Mouse (Mus musculus): ENCODE results near the gene Bcl7a. TPM values are rescaled to one million over a fixed set of nuclear protein-coding genes. Genes with fewer than 3 reads are reported as not detected.

Gene Bcl7a
- 15.4 TPM for total RNA-seq (2023)

DNA sequence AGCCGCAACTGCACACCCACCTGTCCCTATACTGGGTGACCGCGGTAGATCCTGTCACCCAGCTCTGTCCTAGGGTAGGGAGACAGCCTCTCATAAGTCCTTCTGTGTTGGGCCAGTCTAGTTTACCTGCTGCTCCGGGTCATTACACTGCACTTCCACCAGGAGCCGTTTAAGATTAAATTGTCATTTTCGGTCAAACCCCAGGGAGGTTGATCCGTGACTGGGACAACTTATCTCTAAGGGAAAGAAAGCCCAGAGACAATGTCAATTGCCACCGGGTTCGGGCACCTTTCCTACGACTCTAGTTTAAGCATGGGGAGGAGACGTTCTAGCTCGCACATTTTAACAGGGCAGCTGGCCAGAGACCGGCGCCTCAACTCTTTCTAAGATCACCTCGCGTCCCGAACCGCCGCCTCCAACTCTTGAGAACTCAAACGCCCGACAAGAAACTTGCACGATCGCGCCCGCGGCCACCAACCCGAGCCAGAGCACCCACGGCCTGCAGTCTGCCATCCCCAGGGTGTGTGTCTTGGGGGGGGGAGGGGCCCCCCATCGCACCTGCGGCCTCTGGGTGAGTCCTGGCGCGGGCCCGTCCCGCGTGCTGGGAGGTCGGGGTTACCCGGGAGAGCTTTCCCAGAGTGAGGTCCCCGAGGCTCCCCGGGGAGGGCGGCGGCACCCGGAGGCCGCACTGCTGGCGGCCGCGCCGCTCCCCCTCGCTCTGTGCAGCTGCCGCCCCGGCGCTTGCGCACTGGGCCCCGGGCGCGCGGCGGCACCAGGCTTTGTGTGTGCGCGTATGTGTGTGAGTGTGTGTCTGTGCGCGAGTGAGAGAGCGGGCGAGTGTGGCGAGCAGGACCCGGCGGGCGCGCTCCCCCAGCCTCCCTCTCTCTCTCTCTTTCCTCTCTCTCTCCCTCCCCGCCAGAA is at the start of gene Bcl7a:
Gene Bcl7a (plus strand): TSS at position 128 of the 921 bp plus-strand sequence.

GRCm38 (mm10) chr5:123394303-123394956 is 50.8 kb downstream of the Bcl7a start, which contains the start of gene Mlxip:
TSS of gene Mlxip (plus strand) at chr5:123394798.

Other genes starting within 250 kb of the Bcl7a start
- 86.3 TPM for gene Rhof, start 211.1 kb upstream of the Bcl7a start, total RNA-seq (2023)
- gene Setd1b, start 201.6 kb upstream of the Bcl7a start, total RNA-seq (2023) = 97.1 TPM
- gene Psmd9, start 174.4 kb upstream of the Bcl7a start, total RNA-seq (2023) = 24.7 TPM
- not detected for gene Hpd, start 161.1 kb upstream of the Bcl7a start, total RNA-seq (2023)
- gene Wdr66, start 91.7 kb upstream of the Bcl7a start, total RNA-seq (2023) = 2.9 TPM
- gene Mlxip, start 51.0 kb downstream of the Bcl7a start, total RNA-seq (2023) = 87.5 TPM
- gene Lrrc43, start 145.5 kb downstream of the Bcl7a start, total RNA-seq (2023) = not detected
- gene Il31, start 145.7 kb downstream of the Bcl7a start, total RNA-seq (2023) = not detected
- not detected for gene B3gnt4, start 166.6 kb downstream of the Bcl7a start, total RNA-seq (2023)
- gene Diablo, start 180.3 kb downstream of the Bcl7a start, total RNA-seq (2023) = 55.7 TPM
- gene Gm49027, start 181.7 kb downstream of the Bcl7a start, total RNA-seq (2023) = 4.8 TPM
- gene Vps33a, start 229.2 kb downstream of the Bcl7a start, total RNA-seq (2023) = 49.0 TPM